17 mouse cellular contexts compared by ENCODE assay signal in genomic region chr3:65637313-65637712, GRCm38 (mm10). TPM values are rescaled to one million over a fixed set of nuclear protein-coding genes. Genes with fewer than 3 reads are reported as not detected.
DNase-seq lines count a peak whose midpoint lies in the region; ATAC-seq lines count a peak whose summit lies in the region.
"Had no signal": no experiment of that assay in that cellular context is flagged by ENCODE, and none has a peak within 500 bp of the region (broad histone marks: within the 10 kb centered on the region; RNA-seq: fewer than 3 reads in every experiment).

No protein-coding gene starts in this region.

- no peak overlapping the region for H3K4me3 ChIP-seq in limb, embryonic 12.5 days (replicated peaks)
- no peak overlapping the region for H3K4me3 ChIP-seq in stomach, embryonic 15.5 days (replicated peaks)
- H3K4me3 ChIP-seq: embryonic facial prominence, embryonic 15.5 days had no signal

- peaks cover 28% of the 10 kb centered on the region for H3K4me1 ChIP-seq in limb, embryonic 12.5 days (replicated peaks)
- H3K4me1 ChIP-seq in stomach, embryonic 15.5 days: peaks cover 12% of the 10 kb centered on the region; the same call in 1 of the 2 replicates
- H3K4me1 ChIP-seq: embryonic facial prominence, embryonic 15.5 days had no signal

- H3K36me3 ChIP-seq in limb, embryonic 12.5 days: no peaks in the 10 kb centered on the region
- H3K36me3 ChIP-seq in stomach, embryonic 15.5 days: no peaks in the 10 kb centered on the region
- H3K36me3 ChIP-seq: embryonic facial prominence, embryonic 15.5 days had no signal

- no peak overlapping the region for H3K4me2 ChIP-seq in limb, embryonic 12.5 days
- H3K4me2 ChIP-seq in stomach, embryonic 15.5 days: no peak overlapping the region
- H3K4me2 ChIP-seq: embryonic facial prominence, embryonic 15.5 days; heart, embryonic 11.5 days had no signal

- H3K27me3 ChIP-seq in limb, embryonic 12.5 days: no peaks in the 10 kb centered on the region
- H3K27me3 ChIP-seq in stomach, embryonic 15.5 days (replicated peaks): no peaks in the 10 kb centered on the region
- H3K27me3 ChIP-seq: embryonic facial prominence, embryonic 15.5 days had no signal

- DNase-seq in kidney, postnatal 4 days: peak; percentile 16 to 38
- DNase-seq in kidney, adult 9 months: no peak
- peak; percentile 77 for DNase-seq in Muller cell, postnatal 12 days (ENCODE audit: inconsistent ontology term)
- DNase-seq in right cerebral cortex, postnatal 10 days (ENCODE audit: low spot score in 2 of 2): no peak
- no peak for DNase-seq in thymus, postnatal 0 days (ENCODE audit: low spot score)
- DNase-seq: cerebellum, adult 9-11 months; heart, postnatal 10 days; kidney, adult 8-10 months; lung, adult 18-20 months; lung, postnatal 36 days; right cerebral cortex, postnatal 25 days; thymus, postnatal 14 days had no signal

- H3K27ac ChIP-seq in limb, embryonic 12.5 days: 0 out of 2 replicates have a peak overlapping the region, but pooled peaks have one; percentile 4
- H3K27ac ChIP-seq in stomach, embryonic 15.5 days: no peak overlapping the region; the same call in 1 of the 2 replicates
- H3K27ac ChIP-seq: embryonic facial prominence, embryonic 15.5 days had no signal

- WGBS in limb, embryonic 12.5 days: 31% methylated on average over 7 of the region's 7 CpGs
- WGBS in stomach, embryonic 15.5 days: 35% methylated on average over 7 of the region's 7 CpGs

- no peaks in the 10 kb centered on the region for H3K9me3 ChIP-seq in limb, embryonic 12.5 days
- no peaks in the 10 kb centered on the region for H3K9me3 ChIP-seq in stomach, embryonic 15.5 days
- H3K9me3 ChIP-seq: embryonic facial prominence, embryonic 15.5 days had no signal

- no peak overlapping the region for H3K9ac ChIP-seq in limb, embryonic 12.5 days (replicated peaks)
- no peak overlapping the region for H3K9ac ChIP-seq in stomach, embryonic 15.5 days
- H3K9ac ChIP-seq: embryonic facial prominence, embryonic 15.5 days had no signal

- peak; percentile 50; the same call in 1 of the 2 replicates for ATAC-seq in limb, embryonic 12.5 days (ENCODE audit: insufficient number of reproducible peaks, insufficient read depth, low FRiP score, low TSS enrichment, low read depth)
- peak; percentile 55; the same call in 1 of the 2 replicates for ATAC-seq in stomach, embryonic 15.5 days (ENCODE audit: insufficient read depth, low FRiP score, low read depth)

RNA-seq across cellular contexts. Expression of gene Lekr1, which starts 28.7 kb away (rescaled TPM):
- polyA plus RNA-seq in limb, embryonic 12.5 days (2016; fragmentation: Nextera tagmentation; extraction: Ambion mirVana): 7.1 and 7.4 TPM in 2 replicates
- 7.3 and 7.6 TPM in 2 replicates for polyA plus RNA-seq in stomach, embryonic 15.5 days (2015; fragmentation: Nextera tagmentation; extraction: Ambion mirVana)
- polyA plus RNA-seq in thymus, postnatal 0 days (2015; fragmentation: Nextera tagmentation; extraction: Ambion mirVana): 4.5 and 5.2 TPM in 2 replicates
- polyA plus RNA-seq: liver, adult 2 months had no signal

Comparison
In these comparisons a context has a peak if more than half of its experiments do, and no peak if none do; other contexts are left out.
1. DNase-seq: peak in kidney, postnatal 4 days (2 of 2) and Muller cell, postnatal 12 days (single experiment); none in kidney, adult 9 months (single experiment), right cerebral cortex, postnatal 10 days (0 of 2) and thymus, postnatal 0 days (single experiment).